Mouse (Mus musculus): ENCODE data around the gene Nbeal2. TPM values are rescaled to one million over a fixed set of nuclear protein-coding genes. Genes with fewer than 3 reads are reported as not detected.

Gene Nbeal2
- polyA plus RNA-seq, 2 experiments from 2014 or later: 20.1 to 20.5 TPM

- ATAC-seq: no peak
These were observed 19.3 kb upstream of the Nbeal2 start for GRCm38 (mm10) chr9:110673107-110673752.

- ATAC-seq: no peak
These were observed 18.6 kb upstream of the Nbeal2 start for GRCm38 (mm10) chr9:110672462-110673106.

- ATAC-seq: no peak
These were observed 15.8 kb upstream of the Nbeal2 start for GRCm38 (mm10) chr9:110669785-110670184.

GRCm38 (mm10) chr9:110668601-110669293 is 14.8 kb upstream of the Nbeal2 start:
- no peak for ATAC-seq

GRCm38 (mm10) chr9:110667219-110667836 is 13.4 kb upstream of the Nbeal2 start:
- ATAC-seq: no peak

- no peak for ATAC-seq
These were observed 12.4 kb upstream of the Nbeal2 start for GRCm38 (mm10) chr9:110666374-110666773.

- ATAC-seq: peak; percentile 32
These were observed 12.0 kb upstream of the Nbeal2 start for GRCm38 (mm10) chr9:110665912-110666311.

- no peak for ATAC-seq
These were observed 8.9 kb upstream of the Nbeal2 start for GRCm38 (mm10) chr9:110662844-110663243.

- no peak for ATAC-seq
These were observed 7.1 kb upstream of the Nbeal2 start for GRCm38 (mm10) chr9:110660856-110661612.

GRCm38 (mm10) chr9:110660208-110660607 is 6.2 kb upstream of the Nbeal2 start:
- no peak for ATAC-seq

- no peak for ATAC-seq
These were observed 5.6 kb upstream of the Nbeal2 start for GRCm38 (mm10) chr9:110659521-110659920.

- no peak for ATAC-seq
These were observed 3.6 kb upstream of the Nbeal2 start for GRCm38 (mm10) chr9:110657474-110658078.

- peak; percentile 85 for ATAC-seq
These were observed 2.6 kb upstream of the Nbeal2 start, which contains the start of gene Ccdc12 for GRCm38 (mm10) chr9:110656249-110657221. TSS of gene Ccdc12 (plus strand) at chr9:110656503.

- ATAC-seq: no peak
These were observed 1.7 kb upstream of the Nbeal2 start for GRCm38 (mm10) chr9:110655651-110656007.

GRCm38 (mm10) chr9:110654726-110655650 is 1.0 kb upstream of the Nbeal2 start:
- no peak for ATAC-seq

- ATAC-seq: no peak
These were observed 852 bp downstream of the Nbeal2 start for GRCm38 (mm10) chr9:110652963-110653654.

- ATAC-seq: no peak
These were observed 1.8 kb downstream of the Nbeal2 start for GRCm38 (mm10) chr9:110651931-110652722.

GRCm38 (mm10) chr9:110649775-110650174 is 4.2 kb downstream of the Nbeal2 start:
- no peak for ATAC-seq

Data from CD4-positive, CD25-positive, alpha-beta regulatory T cell, adult 4 months (primary cell).